Mouse (Mus musculus) G1E-ER4 (cell line): Measurements from ENCODE around the gene Eed. TPM values are rescaled to one million over a fixed set of nuclear protein-coding genes. Genes with fewer than 3 reads are reported as not detected.

ENCODE experiments used
- GATA1 ChIP-seq: IDR thresholded peaks from one replicate; pipeline ENCODE4 v1.8.0; 2012; ENCODE audit warnings: low read length, inconsistent platforms
- polyA plus RNA-seq: library from polyadenylated mRNA; stranded (reverse); fragments of >175 nt; gene quantifications from 2 replicates; pipeline ENCODE4 v1.2.3, GENCODE M21; 2012

Gene Eed
- 226 and 228 TPM in 2 replicates for polyA plus RNA-seq

GRCm38 (mm10) chr7:89980485-89981422, at the start of gene Eed:
TSS of gene Eed (minus strand) at chr7:89980983.
- TF ChIP-seq GATA1: no peak

GRCm38 (mm10) chr7:90029548-90030485, 49.0 kb upstream of the Eed start:
- TF ChIP-seq GATA1: no peak

- TF ChIP-seq GATA1: no peak
These were observed 48.2 kb upstream of the Eed start for GRCm38 (mm10) chr7:90028888-90029547.

GRCm38 (mm10) chr7:90024975-90025374, 44.2 kb upstream of the Eed start:
- TF ChIP-seq GATA1: no peak

- no peak for TF ChIP-seq GATA1
These were observed 42.4 kb upstream of the Eed start for GRCm38 (mm10) chr7:90022974-90023707.

- no peak for TF ChIP-seq GATA1
These were observed 39.5 kb upstream of the Eed start for GRCm38 (mm10) chr7:90020331-90020730.

GRCm38 (mm10) chr7:90019570-90019969, 38.8 kb upstream of the Eed start:
- no peak for TF ChIP-seq GATA1

GRCm38 (mm10) chr7:90016930-90017588, 36.3 kb upstream of the Eed start:
- TF ChIP-seq GATA1: no peak

GRCm38 (mm10) chr7:90016459-90016858, 35.7 kb upstream of the Eed start:
- TF ChIP-seq GATA1: no peak

- no peak for TF ChIP-seq GATA1
These were observed 26.2 kb upstream of the Eed start for GRCm38 (mm10) chr7:90006667-90007653.

- TF ChIP-seq GATA1: no peak
These were observed 24.0 kb upstream of the Eed start for GRCm38 (mm10) chr7:90004781-90005180.

GRCm38 (mm10) chr7:90002375-90002774, 21.6 kb upstream of the Eed start:
- TF ChIP-seq GATA1: no peak

- TF ChIP-seq GATA1: no peak
These were observed 18.7 kb upstream of the Eed start for GRCm38 (mm10) chr7:89999491-89999890.

- no peak for TF ChIP-seq GATA1
These were observed 17.8 kb upstream of the Eed start for GRCm38 (mm10) chr7:89998624-89999006.
